Mouse (Mus musculus): ENCODE results near the gene Ap5s1.

Gene Ap5s1

DNA sequence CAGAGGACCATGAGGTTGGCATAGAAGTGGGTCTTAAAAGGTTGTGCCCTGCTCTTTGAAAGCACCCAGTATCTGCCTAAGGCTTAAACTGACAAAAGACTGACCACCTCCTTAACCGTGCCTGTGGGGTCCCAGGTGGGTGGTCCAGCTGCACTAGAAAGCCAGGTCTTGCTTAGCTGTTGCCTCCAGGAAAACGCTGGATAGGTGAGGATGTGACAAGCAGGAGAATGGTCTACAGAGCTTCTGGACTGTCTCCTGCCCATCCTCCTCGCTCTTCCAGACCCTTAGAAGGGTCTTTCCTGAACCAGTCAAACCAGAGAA is 19.3 kb upstream of the Ap5s1 start:
- no peak for DNase-seq

DNA sequence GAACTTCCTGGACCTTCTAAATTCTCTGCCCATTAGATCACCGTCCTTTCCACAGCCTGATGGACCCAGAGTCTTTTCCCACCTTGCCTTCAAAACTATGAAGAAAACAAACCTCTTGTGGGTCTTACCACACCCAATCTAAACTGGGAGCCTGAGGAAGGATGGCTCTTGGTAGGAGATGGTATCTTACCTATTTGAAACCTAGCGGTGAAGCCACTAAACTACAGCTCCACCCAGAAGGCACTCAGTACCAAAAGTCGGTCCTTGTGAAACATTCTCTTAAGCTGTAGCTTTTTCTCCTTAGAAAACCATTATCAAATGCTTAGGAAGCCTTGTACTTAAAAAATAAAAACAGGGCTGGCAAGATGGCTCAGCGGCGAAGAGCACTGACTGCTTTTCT is 18.6 kb upstream of the Ap5s1 start:
- no peak for DNase-seq

GRCm38 (mm10) chr2:131189521-131190309 is 17.2 kb upstream of the Ap5s1 start:
- DNase-seq, result no peak

GRCm38 (mm10) chr2:131190344-131191004 is 16.4 kb upstream of the Ap5s1 start:
- peak; percentile 54 to 66 for DNase-seq

- DNase-seq, result no peak
These were observed 15.9 kb upstream of the Ap5s1 start for GRCm38 (mm10) chr2:131191005-131191390.

DNA sequence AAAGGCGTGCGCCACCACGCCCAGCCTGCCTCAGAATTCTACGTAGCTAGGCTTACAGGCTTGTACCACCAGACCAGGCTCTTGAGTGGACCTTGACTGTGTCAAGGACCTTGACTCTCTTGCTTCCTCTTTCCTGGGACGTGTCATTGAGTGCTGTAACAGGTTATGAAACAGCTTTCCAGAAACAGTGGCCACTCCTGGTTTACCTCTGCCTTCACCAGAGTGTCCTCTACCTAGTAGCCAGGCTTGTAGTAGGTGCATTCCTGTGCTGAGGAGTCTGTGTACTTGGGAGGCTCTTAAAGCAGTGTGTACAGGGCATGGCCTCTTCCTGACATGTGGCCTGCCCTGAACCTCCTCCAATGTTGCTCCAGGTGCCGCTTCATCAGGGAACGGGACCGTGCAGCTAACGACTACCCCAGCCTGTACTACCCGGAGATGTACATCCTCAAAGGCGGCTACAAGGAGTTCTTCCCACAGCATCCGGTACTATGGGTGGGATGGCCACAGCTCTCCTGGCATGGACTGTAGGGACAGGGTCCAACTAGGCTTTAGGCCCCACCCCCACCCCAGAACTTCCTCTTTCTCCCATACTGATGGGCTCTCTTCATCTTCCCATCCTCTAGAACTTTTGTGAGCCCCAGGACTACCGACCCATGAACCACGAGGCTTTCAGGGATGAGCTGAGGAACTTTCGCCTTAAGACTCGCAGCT is 10.1 kb upstream of the Ap5s1 start:
- no peak for DNase-seq

DNA sequence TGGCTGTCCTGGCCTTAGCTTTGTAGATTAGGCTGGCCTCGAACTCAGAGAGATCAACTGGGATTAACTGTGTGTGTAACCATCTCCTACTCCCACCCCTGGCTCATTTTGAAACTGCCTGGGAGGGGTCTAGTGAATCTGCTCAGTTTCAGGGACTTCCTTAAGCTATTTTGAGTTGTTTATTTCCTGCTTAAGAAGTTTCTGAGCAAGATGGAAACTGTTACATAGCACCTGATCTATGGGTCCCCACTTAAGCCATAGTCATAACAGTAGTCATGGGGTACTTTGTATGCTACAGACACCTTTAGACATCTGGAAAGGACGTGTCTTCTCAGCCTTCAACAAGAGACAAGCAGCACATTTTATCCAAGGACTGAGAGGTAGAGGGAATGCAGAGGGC is 6.2 kb upstream of the Ap5s1 start:
- no peak for DNase-seq

DNA sequence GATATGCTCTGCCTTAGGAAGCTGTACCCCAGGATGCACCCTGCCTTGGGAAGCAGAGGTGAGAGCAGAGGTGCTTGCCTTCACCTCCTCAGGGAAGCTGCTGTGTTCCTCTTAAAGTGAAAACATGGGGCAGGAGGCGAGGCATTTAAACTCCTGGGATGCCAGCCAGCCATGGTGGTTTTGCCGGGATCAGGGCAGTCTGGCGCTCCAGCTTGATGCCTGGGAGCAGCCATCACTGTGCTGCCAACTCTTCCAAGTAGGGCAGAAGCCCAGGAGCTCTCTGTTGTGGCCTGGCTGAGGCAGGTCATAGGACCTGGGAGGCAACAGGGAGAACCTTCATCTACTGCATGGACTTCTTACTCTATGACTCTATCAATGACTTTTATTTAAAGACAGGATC is 5.6 kb upstream of the Ap5s1 start:
- DNase-seq, result no peak

GRCm38 (mm10) chr2:131203816-131204409 is 3.0 kb upstream of the Ap5s1 start:
- DNase-seq, result no peak

DNA sequence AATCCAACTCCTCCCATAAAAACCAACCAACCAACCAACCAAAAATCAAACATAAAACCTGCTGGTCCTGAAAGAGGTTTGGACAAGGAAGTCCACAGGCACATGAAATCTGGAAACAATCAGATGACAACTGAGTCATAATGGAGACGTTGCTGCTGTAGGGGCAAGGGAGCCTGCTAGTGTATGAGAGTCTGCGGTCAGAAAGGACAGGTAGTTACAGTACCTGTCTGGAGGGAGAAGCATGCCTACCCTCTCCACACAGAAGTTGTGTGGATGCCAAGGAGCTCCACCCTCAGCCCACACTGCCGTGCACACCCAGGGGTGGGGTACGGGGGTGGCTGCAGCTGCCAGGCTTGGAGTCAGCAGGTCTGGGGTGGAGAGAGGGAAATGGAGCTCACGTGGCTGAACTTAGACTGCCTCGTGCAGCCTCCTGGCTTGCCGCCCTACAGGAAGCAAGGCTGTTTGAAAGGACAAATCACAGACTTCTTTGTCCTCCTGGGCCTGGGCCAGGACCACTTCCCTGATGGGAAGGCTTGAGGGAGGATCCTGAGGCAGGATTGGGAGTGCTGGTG is 2.4 kb upstream of the Ap5s1 start:
- peak; percentile 96 to 98 for DNase-seq

GRCm38 (mm10) chr2:131205521-131206182 is 1.2 kb upstream of the Ap5s1 start:
- no peak for DNase-seq

DNA sequence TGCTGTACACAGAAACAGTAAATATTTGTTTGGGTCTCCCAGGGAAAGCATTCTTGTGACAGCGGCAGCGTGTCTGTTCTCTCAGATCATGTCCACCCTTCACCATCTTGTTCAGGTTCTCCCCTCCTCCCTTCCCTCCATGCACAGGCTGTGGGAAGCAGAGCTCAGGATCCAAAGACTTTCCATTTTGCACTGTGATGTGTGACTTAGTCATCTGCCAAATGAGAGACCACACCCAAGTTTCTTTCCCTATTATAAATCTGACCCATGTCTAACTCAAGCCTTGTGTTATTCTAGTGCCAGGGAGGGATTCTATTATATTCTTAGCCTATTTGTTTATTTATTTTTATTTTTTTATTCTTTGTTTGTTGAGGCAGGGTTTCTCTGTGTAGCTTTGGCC is 1.5 kb downstream of the Ap5s1 start:
- no peak for DNase-seq

- peak in 1 of 2 experiments; percentile 27 for DNase-seq
These were observed 2.4 kb downstream of the Ap5s1 start for GRCm38 (mm10) chr2:131209125-131209795.

DNA sequence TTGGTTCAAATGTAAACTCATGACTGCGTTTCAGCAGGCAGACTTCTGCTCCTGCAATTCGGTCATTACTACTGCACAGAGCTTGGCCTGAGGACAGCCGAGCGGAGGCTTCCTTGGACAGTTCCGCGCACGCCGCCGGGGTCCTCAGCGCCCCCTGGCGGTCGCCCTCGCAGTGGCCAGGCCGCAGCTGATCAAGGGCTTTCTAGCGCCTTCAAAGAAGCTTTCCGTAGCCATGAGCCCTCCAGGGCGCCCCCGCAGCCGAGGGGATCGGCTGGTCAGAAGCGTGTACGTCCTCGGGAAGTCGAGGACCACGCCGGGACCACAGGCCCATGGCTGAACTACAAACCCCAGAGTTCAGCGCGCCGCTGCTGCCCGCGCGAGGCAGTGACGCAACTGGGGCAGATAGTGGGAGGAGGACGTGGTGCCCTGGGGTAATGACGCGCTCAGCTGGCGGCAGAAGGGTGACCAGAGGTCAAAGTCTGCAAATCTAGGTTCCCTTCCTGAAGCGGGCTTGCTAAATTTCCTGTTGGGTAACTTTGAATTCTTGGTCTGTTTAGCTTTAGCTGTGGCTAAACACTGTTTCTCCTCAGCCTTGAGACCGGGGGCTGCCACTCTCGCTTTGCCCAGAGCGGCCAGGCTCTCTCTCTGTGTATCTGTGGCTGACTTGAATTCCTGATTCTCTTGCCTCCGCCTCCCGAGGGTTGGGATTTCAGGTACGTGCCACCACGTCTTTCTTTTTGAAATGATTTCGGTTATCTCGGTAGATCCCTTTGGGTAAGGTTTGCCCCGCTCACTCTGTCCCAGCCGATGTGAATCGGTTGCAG is 3.3 kb downstream of the Ap5s1 start:
- peak; percentile 97 for DNase-seq

DNA sequence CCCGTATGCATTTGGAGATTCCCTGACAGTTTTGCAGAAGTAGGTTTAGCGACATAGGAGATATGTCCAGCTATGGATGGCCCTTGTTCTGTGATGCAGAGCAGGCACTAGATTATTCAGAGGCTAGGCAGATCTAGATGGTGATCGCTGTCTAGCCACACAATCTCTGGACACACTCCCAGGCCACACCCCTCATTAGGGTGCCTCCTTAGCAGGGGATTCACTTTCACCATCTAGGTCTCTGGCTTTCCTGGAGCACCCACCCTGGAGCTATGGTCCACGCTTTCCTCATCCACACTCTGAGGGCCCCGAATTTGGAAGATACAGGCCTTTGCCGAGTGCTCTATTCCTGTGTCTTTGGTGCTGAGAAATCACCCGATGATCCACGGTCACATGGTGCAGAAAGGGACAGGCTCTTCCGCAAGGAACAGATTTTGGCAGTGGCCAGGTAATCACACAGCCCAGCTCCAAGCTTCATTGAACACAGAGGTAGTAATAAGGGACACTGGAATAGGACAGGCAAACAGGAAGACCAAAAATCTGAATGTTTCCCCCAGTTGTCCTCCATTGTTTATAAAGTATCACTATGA is 4.2 kb downstream of the Ap5s1 start:
- peak in 1 of 2 experiments; percentile 58 for DNase-seq

- DNase-seq, result no peak
These were observed 6.9 kb downstream of the Ap5s1 start for GRCm38 (mm10) chr2:131213773-131214172.

GRCm38 (mm10) chr2:131215941-131216858 is 9.3 kb downstream of the Ap5s1 start:
- peak; percentile 54 to 63 for DNase-seq

DNA sequence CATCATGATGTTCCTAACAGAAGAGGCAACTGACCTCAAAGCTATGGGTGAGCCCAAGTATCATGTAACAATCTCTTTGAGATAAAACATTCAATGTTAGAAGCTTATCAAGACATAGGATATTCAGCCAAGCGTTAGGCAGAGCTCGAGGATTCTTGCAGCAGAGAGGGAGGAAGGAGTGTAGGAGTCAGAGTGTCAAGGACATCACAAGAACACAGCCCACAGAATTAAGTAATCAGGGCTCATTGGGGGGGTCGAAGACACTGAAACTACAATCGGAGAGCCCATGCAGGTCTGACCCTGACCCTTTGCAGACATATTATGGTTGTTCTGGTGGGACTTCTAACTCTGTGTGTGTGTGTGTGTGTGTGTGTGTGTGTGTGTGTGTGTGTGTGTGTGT is 13.2 kb downstream of the Ap5s1 start:
- DNase-seq, result no peak

DNA sequence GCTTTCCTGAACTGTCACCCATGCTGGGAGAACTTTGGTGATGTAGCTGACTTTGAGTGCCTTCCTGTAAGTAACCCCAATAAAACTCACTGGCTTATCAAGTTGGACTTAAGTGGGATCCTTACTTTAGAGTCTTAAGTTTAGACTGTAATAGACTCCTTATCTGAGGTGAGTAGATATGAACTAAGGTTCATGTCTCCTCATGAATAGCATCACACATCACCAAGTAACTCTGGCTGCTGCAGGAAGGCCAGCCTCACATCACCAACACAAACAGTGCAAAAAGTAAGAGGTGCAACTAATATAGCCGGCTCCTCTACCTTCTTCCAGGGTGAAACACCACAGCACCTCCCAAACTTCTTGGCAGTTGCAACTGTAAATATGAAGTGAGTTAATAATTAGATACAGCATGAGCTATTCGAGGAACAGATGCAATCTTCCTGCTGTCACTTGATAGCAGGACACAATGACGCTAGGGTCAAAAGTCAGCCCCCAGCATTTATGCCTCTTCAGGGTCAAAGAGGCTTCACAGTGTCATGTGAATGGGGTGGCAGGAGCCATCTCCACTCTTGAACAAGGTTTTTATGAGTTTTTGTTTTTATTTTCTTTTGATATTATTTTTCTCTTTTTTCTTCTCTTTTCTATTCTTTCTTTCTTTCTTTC is 15.1 kb downstream of the Ap5s1 start:
- DNase-seq, result no peak
